Mouse (Mus musculus): Measurements from ENCODE around the gene Rac3.
"Not testable (repeated sequence)": the region's sequence is repeated elsewhere in the genome, so short reads cannot be mapped to it uniquely, and the experiment has no call there.

The Rac3 gene

DNA sequence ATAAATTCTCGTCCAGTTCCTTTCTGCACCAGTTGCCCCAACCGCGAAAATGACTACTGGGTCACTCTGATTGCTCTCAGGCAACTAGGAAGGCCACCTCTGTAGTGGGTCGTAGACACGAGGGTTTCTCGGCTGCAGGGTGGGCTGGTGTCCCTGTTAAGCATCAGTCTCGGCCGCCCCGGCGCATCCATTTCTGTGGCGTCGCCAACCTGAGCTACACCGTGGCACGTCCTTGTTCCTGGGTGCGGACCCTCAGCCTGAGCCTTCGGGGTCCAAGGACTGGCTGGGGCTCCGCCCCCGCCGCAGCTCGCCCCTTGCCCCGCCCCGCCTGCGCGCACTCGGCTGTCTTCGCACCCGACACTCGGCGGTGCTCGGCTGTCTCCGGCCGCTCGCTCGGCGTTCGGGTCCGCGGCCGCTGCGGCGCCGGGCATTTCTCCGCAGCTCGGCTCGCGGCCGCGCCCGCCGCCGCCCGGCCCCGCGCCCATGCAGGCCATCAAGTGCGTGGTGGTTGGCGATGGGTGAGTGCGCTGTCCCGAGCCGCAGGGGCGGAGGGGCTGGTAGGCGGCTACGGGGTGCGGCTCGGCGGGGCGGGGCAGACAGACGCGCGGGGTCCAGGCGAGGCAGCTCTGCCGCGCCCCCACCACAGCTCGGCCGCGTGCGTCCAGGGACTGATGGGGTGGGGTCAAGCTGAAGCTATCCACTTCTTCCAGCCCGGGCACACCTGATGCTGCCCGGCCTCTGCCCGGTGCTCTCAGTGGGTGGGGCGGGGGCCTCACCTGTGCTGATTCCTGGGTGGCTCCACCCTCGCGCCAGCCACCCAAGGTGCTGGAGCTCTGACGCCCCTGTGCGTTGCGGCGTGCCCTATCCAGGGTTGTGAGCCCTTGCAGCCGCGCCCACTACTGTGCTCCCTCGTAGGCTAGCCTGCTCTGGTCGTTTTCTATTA lies at the start of gene Rac3:
Gene Rac3, plus strand, starts transcription at position 347 of the 943 bp plus-strand sequence.
- peak; percentile 58 to 59 for DNase-seq

DNA sequence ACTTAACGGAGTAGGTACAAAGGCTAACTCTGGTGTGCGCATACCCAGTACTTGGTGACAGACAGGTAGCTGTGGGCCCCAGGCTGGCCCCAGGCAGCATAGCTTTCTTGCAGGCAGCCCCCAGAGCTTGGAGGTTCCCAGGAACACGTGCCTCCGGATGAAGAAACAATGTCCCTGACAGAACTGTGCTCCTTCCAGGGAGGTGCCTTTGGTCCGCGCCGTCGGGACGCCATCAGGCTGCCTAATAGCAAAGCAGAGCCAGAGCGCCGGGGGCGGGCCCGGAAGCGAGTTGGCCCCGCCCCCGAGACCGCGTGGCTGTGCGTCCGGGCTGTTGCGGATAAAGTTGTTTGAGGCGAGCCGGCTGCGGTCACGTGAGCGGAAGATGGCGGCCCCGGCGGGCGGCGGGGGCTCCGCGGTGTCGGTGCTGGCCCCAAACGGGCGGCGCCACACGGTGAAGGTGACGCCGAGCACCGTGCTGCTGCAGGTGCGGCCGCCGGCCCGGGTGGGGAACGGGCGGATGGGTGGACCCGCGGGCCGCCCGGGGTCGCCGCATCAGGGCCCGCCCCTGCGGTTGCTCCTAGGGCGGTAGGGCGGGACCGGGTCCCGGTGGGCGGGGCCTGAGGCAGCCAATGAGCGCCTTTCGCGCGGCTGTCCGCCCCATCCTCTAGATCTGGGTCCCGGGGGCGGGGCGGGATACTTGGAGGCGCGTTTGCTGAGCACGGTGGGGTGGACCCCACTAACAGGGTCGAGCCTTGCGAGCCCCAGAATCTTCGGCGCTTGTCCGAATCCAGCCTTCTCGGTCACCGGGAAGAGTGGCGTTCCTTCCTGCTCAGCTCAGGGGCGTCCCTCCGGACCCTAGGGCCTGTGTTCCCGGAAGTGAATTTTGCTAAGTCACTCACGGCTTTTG lies 48.3 kb upstream of the Rac3 start, which contains the start of gene Aspscr1:
Gene Aspscr1, plus strand, starts transcription at position 287 of the 907 bp plus-strand sequence.
- peak; percentile 97 to 98 for DNase-seq

DNA sequence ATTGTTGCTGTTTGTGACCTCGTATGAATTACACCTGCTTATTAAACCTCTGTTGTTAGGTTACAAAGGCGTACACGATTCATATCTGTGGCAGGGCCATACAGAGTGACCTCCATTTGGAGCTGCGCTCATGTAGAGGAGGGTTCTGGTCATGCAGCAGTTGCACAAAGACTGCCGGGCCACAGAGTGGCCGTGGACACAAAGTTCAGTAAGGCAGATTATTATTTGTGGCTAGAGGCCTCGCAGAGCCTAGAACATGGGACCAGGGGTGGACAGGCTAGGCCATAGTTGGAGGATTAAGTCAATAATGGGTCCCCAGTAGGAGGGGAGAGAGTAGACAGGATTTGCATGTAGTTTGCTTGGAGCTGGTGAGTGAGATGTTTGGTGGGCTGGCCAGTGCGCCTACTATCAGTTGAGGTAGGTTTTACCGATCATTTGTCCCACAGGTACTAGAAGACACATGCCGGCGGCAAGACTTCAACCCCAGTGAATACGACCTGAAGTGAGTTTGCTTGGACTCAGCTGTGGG lies 47.6 kb upstream of the Rac3 start:
- no peak for DNase-seq

DNA sequence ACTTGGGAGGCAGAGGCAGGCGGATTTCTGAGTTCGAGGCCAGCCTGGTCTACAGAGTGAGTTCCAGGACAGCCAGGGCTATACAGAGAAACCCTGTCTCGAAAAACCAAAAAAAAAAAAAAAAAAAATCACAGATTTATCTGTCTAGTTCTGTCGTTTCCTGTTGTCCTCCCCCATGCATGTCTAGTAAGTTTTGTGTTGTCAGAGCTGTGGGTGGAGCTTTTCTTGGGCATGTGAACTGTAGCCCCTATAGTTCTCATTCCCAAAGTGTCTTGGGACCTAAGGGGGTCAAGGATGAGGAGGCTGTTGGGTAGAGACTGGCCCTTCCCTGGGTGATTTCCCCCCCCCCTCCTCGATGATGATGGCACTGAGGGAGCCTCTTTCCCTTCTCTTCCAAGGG lies 45.4 kb upstream of the Rac3 start:
- DNase-seq = not testable (repeated sequence)

DNA sequence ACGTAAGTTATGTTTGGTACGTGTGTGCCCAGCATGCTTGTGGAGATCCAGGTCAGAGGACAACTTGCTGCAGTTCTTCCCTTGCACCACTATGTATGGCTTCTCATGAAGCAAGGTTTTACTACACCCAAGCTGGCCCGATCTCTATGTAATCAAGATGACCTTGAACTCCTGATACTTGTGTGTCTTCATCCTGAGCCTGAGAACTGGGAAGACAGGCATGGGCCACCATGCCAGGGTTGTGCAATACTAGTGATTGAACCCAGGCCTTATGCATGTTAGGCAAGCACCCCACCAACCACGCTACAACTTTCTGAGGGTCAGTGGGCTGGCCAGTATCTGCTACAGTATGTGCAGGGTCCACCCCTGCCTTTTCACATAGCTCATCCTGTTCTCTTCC lies 44.3 kb upstream of the Rac3 start:
- no peak for DNase-seq

DNA sequence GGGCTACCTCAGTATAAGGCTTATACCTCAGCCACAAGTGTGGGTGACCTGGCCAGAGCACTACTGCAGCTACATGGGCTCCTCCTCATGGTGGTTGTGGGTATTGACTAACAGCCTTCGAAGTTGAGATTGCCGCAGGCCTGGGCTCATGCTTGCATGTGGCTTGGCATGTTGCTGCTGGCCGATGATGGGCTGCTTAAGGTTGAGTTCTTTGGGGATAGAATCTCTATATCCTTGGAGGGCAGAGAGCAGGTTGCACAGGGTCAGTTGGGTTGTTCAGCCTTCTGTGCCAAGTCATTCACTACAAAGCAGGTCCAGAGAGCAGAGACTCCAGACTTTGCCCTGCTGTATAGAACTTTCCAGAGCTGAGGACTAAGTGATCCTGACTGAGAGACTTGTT lies 41.4 kb upstream of the Rac3 start:
- DNase-seq = peak; percentile 52 to 53

DNA sequence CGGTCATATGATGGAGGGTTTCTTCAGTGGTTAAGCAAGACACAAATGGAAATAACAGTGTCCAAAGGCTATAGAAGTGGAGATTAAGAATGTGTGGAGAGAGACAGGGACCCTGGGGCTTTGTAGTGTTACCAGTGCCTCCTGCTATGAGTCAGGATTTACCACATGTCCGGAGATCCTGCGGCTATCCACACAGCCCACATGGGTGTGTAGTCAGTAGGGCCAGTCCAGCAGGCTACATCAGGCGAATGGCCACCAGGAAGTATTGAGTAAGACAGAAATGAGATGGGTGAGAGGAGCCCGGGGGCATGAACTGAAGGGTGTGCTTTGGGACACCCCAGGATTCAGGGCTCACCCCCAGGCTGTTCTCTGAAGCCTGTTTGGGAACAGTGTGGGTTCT lies 38.6 kb upstream of the Rac3 start:
- DNase-seq = no peak

DNA sequence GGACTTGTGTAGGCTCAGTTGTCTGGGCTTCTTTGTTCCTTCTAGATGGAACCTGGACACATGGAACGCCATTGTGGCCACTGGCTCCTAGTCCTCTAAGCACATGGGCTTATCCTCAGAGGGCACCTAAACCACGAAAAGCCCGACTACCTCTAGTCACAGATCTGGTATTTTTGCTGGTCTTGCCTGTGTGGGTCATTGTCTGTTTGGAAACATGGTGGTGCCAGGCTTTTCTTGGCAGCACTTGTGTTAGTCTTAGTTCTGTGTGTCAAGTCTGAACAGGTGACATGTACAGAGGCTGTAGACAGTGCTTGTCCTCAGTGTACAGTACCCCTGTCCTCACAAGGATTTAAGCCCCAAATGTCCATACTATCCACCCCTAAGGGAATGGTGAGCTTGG lies 37.7 kb upstream of the Rac3 start:
- no peak for DNase-seq

DNA sequence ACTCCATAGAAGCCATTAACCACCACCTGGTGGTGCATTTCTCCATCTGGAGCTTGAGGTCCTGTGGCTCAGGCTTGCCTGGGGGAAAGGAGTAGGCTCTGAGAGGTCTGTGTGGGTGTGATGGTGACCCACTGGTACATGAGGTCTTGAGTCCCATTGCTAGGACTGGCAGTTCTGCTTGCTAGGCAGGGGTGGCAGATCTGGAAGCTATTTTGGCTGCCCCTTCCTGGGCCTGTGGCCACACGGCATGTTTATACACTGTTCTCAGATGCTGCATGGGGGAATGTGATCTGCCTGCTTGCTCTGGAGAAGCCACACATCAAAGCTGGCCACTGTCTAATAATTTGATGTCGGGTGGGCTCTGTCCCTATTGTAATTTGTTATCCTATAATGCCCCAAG lies 37.2 kb upstream of the Rac3 start:
- no peak for DNase-seq

DNA sequence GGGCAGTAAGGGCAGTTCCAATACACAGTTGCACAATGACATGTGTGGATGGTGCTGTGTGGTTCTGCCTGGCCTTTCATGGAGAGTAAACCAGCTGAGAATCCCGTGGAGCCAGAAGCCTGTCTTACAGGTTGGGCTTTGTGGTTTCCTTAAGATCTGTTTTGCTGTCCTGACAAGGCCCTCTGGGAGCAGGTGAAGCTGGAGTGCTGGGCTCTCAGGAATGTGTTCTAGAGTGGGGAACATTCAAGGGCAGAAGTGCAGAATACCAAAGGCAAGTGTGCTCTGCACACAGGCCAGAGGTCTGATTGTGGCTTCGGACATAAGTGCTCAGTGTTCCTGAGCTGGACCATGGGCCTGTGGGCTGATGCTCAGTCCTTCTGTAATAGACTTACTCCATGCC lies 36.6 kb upstream of the Rac3 start:
- DNase-seq = no peak

DNA sequence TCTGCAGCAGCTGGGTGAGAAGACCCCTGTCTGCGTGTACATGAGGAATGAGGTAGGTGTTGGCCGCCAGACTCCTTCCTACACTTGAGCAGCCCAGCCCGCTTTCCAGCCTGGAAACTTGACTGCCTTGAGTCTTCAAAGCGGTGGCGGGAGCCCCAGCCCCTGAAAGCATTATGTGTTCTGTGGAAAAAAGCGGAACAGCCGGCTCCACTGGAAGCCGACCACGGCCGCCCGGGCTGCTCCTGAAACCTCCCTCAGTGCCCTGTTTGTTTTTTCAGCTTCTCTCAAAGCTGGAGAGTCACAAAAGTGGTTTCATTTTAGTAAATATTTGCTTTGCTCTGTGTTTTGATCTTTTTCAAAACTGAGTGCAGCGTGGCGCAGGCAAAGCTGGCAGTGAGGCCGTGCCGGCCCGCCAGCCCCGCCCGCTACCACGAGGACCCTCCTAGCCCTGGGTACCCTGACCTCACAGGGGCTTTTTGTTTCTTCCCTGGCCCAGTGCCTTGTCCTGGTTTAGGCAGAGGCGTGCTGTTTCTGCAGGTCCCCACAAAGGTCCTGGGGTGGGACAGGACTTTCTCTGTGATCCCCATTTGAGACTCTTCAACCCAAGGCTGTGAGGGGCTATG lies 34.5 kb upstream of the Rac3 start:
- DNase-seq = no peak

DNA sequence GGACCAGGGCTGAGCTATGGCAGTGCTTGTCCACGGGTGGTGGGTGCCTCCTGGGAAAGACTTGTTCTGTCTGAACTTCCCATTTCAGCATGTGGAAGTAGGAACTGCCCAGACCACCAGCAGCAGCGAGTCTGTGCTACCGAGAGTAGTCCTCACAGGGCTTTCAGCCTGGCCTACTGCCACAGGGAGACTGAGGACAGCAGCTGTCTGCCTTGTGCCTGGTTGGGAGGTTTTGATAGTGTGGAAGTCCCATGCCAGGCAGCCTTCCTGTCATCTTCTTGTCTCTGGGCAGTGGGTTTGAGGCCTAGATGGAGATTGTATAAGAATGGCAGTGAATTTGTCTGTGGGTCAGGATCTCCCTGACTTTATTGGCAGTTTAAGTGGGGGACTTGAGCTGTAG lies 31.9 kb upstream of the Rac3 start:
- no peak for DNase-seq

DNA sequence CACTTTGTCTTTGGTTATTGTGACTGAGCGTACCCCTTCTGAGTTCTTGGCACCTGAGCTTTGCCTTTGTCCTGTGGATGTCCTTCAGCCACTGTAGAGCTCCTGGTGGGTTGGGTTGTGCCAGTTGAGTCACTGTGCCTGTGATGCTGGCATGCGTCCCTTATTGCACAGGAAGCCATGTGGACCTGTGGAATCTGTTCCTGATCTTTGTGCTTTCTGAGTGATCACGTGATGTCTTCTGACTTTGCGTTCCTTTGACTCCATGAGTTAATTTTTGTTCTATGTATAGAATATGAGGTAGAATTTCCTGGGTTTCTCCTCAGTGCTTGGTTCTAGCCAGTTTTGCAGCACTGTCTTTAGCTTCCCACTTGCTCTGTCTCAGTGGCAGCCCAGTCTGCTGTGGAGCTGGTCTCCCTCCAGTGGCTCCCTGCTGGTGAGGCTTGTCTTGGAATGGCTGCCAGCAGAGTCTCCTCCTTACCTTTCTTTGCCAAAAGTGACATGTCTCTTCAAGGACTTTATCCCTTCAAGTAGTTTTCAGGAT lies 28.7 kb upstream of the Rac3 start:
- DNase-seq = no peak

DNA sequence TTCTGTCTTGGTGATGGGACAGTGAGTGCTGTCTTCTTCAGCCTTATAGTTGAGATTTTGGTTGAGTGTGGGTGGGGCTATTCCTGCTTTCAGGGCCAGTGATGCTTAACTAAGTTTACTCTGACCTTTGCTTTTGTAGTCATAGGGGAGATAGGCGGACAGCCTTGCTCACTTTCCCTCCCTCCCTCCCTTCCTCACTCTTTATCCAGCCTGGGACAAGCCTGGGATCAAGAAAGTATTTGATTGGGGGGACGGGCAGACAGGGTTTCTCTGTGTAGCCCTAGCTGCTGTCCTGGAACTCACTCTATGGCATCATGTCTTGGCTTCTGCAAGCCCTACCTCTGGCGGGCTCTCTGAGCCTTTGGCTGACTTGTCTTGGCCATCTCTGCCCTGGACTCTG lies 27.8 kb upstream of the Rac3 start:
- no peak for DNase-seq

DNA sequence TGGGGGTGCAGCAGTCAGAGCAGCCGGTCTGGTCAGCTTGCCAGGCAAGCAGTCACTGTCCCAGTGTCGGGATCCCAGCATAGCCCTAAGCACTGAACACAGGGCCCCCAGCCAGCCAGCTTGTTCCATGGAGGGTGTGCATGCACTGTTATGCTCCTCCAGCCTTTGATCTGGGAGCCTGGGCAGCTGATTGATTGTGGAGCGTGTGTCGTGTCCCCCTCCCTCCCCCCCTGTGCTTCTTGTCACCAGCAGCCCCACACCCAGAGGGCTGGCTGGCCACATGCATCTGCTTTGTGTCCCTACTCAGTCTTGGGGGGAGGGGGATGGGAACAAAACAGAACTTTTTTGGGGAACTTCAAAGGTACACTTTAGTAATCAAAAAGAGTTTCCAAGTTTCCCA lies 26.1 kb upstream of the Rac3 start:
- DNase-seq = no peak

DNA sequence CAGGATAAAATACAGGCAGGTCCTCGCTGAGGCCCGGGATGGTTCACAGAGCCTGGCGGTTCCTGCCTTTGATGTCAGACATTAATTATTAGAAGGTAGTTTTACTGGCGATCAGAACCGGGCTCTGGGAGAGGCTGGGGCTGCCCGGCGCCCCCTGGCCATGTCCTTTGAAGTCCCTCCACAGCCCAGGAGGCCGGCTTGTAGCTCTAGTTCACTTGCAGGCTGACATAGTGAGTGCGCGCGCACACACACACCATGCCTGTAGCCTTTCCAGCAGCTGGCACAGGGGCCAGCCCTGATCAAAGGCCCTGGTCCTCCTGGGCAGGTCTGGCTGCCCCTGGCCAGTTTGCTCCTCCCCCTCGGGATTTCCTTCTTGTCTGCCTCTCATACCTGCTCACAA lies 25.6 kb upstream of the Rac3 start:
- no peak for DNase-seq

DNA sequence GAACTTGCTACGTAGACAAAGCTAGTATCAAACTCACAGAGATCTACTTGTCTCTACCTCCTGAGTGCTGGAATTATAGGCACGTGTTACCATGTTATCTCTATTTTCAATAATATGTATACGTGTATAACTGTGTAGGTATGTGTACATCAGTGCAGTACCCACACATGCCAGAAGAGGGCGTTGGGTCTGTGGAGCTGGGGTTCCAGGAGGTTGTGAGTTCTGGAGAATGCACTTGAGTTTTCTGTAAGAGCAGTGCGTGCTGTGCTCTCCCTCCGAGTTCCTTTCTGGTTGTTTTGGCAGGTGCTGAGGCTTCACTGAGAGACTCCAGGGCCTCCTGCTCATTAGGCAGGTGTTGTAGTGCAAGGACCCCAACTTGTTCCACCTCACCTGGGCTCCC lies 24.7 kb upstream of the Rac3 start:
- DNase-seq = peak; percentile 32 to 37

DNA sequence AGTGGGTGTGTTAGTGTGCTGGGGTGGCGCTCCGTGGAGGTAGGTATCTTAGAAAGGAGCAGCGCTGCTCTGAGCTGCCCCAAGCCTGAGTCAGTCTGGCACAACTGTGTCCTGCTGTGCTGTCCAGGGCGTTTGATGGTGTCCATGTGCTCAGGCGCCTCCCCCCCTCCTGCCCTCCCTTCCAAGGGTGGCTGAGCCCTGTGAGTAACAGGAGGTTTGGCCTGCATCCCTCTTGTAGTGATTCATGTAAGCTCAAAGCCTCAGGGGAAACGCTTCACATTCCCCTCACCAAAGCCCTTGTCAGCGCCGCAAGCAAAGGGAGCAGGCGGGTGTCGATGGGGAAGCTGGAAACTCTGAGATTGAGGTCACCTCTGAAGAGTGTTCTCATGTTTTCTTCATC lies 23.5 kb upstream of the Rac3 start:
- no peak for DNase-seq

DNA sequence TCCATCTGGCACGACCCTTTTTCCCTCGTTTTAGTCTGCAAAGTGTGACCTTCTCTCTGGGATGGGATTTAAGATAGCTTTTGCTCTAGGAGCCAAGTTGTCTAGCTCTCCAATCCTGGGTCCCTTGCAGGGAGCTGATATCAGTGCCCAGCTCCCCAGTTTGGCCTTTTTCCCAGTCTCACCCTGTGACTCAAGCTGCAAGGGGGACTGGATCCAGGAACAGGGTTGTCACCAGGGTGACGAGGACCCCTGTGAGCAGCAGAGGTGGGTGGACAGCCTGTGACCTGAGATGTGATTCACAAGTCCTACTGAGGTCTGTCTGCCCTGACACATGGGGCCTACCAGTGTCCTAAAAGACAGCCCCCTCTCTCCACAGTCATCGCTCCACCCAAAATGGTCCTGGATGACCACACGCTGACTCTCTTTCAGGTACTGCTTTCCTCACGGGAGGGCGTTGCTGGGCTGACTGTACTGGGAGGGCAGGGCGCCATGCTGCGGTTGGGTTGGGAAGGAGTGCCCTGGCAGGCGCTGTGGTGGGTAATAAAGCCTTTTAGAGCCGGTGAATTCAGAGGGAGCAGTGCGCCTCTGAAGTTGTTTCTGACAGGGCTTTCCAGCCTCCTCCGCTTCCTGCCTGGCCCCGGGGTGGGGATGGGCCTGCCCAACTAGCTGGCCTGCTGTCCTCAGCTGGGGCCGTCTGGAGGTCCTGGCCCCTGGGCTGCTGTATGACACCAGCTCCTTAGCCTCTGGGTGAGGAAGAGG lies 17.4 kb upstream of the Rac3 start:
- DNase-seq = no peak

DNA sequence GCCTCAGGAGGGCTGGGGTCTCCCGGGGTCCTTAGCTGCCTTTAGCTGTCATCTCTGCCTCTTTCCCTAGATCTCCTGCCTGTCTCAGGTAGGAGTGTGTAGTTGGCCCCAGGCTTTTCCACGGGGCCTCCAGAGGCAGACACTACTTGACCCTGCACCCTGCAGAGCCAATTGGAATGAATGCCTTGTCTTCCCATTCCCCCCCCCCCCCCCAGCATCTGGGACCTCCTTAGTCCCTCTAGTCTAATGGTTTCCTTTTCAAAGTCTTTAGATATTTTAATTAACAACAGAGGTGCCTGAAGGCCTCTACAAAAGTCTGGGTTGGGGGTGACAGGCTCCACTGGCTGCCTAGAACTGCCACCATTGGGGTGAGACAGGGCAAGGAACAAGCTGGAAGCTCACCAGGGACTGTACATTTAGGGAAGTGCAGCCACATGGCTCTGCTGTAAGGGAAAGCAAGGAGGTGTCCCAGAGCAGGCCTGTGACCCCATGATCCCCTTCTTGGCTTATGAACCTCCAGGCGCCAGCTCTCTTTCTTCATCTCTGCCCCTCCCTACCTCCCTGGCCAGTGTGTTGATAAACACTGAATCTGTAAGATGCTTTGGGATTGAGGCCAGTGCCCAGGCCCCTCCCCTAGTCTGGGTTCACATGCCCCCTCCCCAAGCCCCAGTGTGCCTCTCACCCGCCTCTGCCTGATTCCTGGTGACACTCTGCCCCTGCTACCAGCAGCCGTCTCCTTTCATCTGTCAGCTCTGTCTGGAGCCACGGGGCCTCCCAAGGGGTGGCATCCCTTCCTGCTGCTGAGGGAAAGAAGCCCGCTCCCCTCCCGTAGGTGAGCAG lies 16.6 kb upstream of the Rac3 start:
- DNase-seq = no peak

DNA sequence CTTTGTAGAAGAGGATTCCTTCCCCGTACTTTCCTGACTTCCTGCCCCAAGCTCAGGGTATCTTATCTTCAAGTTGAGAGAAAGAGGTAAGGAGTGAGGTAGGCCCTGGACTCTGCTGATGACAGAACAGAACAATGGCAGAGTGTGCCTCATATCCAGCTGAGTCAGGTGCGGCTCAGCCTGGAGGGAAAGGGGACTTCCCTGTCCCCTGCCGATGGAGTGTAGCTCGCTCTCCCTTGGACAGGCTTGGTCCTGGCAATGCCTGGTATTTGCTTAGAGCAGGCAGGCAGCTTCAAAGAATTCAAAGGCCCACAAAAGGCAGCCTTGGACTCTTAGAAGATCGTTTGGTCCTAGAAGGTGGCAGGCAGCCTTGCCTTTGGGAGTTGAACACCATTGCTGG lies 15.2 kb upstream of the Rac3 start:
- no peak for DNase-seq

Measured in B cell, adult 2 months (primary cell).